Mouse (Mus musculus) ovary, adult 2 months (tissue): ENCODE results near the gene Olfr1175-ps. TPM values are rescaled to one million over a fixed set of nuclear protein-coding genes. Genes with fewer than 3 reads are reported as not detected.

Experiments used
- polyA plus RNA-seq: library from polyadenylated mRNA; depleted of rRNA; stranded (reverse); fragments of >200 nt; gene quantifications from 2 replicates; pipeline ENCODE4 v1.2.3, GENCODE M21; 2012; rRNA removed

The Olfr1175-ps gene
- not detected in 2 replicates for polyA plus RNA-seq

DNA sequence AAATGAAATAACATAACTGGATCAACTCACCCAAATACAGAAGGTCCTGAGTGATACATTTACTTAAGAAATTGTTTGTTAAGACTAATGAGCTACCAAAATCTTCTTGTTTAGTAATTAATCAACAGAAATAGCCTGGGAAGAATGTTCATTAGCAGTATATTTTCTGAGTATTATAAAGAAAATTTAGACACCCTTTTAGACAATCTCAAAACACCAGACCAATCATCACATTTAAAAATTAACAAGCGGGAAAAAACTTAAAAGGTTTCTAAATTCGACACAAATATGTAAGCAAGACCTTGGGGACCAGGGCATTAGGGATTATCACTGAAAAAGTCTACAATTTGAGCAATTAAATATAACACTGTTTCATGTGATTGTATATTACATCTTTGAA, at the start of gene Olfr1175-ps:
Olfr1175-ps (minus strand) TSS at position 101 of the 400 bp plus-strand sequence.

DNA sequence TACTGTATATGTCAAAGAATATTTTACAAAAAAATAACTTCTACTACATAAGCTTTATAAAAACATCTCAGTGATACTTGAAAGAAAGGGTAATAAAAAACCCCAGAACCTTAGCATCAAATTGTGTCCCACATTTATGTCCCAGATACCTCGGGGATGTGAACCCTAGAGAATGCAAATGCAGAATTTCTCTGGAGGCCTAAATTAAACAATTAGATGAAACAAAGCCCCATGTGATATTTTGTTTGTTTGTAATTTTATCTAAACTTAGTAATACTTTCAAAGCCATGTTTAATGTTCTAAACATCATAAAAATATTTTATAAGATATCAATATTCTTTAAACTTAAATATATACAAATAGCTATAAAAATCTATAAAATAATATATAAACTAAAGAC, 19.4 kb upstream of the Olfr1175-ps start, which contains the start of gene Olfr1177-ps:
Olfr1177-ps (minus strand) TSS at position 101 of the 400 bp plus-strand sequence.

DNA sequence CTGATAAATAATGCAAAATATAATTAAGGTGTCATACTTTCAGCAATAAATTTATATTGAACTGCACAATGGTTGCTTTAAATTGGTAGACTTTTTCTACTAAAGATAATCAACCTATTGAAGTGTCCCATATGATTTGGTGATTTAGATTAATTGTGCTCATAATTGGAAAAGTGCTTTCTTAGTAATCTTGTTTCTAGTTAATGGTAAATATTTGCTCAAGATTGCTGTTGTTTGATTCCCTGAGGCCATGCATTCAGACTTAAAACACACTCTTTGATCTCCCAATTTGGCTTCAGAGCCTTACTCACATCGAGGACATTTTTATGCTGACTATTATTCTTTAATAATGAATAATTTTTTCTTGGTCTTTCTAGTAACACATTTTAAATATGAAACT, 9.4 kb upstream of the Olfr1175-ps start, which contains the start of gene Olfr1176:
Olfr1176 (plus strand) TSS at position 301 of the 400 bp plus-strand sequence.

DNA sequence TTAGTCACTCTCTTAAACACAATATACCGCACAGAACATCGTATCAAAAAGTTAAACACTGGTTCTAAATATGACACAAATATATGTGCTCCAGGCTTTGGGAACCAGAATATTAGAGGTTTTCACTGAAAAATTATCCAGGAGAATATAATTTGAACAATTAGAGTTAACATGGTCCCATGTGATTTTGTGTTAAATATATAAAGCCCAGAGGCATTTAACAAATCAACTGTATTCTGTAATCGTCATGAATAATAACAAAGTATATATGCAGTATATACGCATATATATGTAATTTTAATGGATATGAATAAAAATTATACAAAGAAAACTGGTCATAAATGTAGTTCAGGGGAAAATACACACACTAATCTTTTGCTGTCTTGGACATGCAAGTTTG, 12.0 kb downstream of the Olfr1175-ps start, which contains the start of gene Olfr1174-ps:
Olfr1174-ps (minus strand) TSS at position 101 of the 400 bp plus-strand sequence.

DNA sequence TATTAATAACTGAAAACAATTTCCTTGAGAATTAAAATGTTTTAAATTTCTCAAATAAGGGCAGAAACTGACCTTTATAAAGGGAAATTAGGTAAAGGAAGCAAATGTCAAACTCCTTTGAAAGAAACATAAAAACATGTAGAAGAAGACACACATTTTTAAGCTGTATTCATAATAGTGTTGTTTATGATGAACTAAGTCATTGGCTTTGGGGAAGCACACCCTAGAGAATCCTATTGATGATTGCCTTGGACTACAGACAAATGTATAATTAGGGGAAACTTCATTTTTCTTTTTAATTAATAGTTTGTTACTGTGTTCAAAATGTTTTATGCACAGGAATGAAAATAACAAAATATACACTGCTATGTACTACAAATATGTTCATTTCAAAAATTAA, 47.2 kb downstream of the Olfr1175-ps start, which contains the start of gene Olfr1173:
Olfr1173 (minus strand) TSS at position 101 of the 400 bp plus-strand sequence.

Other genes starting within 250 kb of the Olfr1175-ps start
- not detected in 2 replicates for gene Olfr1164, start 233.2 kb downstream of the Olfr1175-ps start, polyA plus RNA-seq
- gene Olfr1166, start 198.9 kb downstream of the Olfr1175-ps start, polyA plus RNA-seq: not detected in 2 replicates
- not detected in 2 replicates for gene Olfr1167, start 172.0 kb downstream of the Olfr1175-ps start, polyA plus RNA-seq
- gene Olfr1168, start 145.3 kb downstream of the Olfr1175-ps start, polyA plus RNA-seq: not detected in 2 replicates
- gene Olfr1170, start 98.9 kb downstream of the Olfr1175-ps start, polyA plus RNA-seq: not detected in 2 replicates
- gene Olfr1173, start 47.3 kb downstream of the Olfr1175-ps start, polyA plus RNA-seq: not detected in 2 replicates
- gene Olfr1174-ps, start 12.1 kb downstream of the Olfr1175-ps start, polyA plus RNA-seq: not detected in 2 replicates
- not detected in 2 replicates for gene Olfr1176, start 9.5 kb upstream of the Olfr1175-ps start, polyA plus RNA-seq
- gene Olfr1177-ps, start 19.3 kb upstream of the Olfr1175-ps start, polyA plus RNA-seq: not detected in 2 replicates
- not detected in 2 replicates for gene Olfr1178, start 59.8 kb upstream of the Olfr1175-ps start, polyA plus RNA-seq
- not detected in 2 replicates for gene Olfr1179, start 79.2 kb upstream of the Olfr1175-ps start, polyA plus RNA-seq
- gene Olfr1180, start 91.9 kb upstream of the Olfr1175-ps start, polyA plus RNA-seq: not detected in 2 replicates
- gene Olfr1181, start 99.0 kb upstream of the Olfr1175-ps start, polyA plus RNA-seq: not detected in 2 replicates
- gene Gm13757, start 121.9 kb upstream of the Olfr1175-ps start, polyA plus RNA-seq: not detected in 2 replicates
- gene Olfr1183, start 127.7 kb upstream of the Olfr1175-ps start, polyA plus RNA-seq: not detected in 2 replicates
- gene Olfr1184, start 156.4 kb upstream of the Olfr1175-ps start, polyA plus RNA-seq: not detected in 2 replicates
- gene Olfr1185-ps1, start 166.1 kb upstream of the Olfr1175-ps start, polyA plus RNA-seq: not detected in 2 replicates
- gene Olfr1186, start 191.3 kb upstream of the Olfr1175-ps start, polyA plus RNA-seq: not detected in 2 replicates
- gene Olfr1188, start 229.7 kb upstream of the Olfr1175-ps start, polyA plus RNA-seq: not detected in 2 replicates